Mouse (Mus musculus): ENCODE results near the gene Bfsp2.

GRCm38 (mm10) chr9:103386573-103386972 is 93.6 kb downstream of the Bfsp2 start:
- TF ChIP-seq CTCF (IDR thresholded peaks at IDR 0.05; ENCODE audit: insufficient read depth, low read depth, low read length), result no peak
- TF ChIP-seq POLR2A (IDR thresholded peaks at IDR 0.05; ENCODE audit: insufficient read depth, low read depth, low read length), result no peak
